Mouse (Mus musculus): Measurements from ENCODE around the gene Plod2. TPM values are rescaled to one million over a fixed set of nuclear protein-coding genes. Genes with fewer than 3 reads are reported as not detected.

Gene Plod2
- polyA plus RNA-seq, 1 experiment from 2014 or later: 43.5 TPM

DNA sequence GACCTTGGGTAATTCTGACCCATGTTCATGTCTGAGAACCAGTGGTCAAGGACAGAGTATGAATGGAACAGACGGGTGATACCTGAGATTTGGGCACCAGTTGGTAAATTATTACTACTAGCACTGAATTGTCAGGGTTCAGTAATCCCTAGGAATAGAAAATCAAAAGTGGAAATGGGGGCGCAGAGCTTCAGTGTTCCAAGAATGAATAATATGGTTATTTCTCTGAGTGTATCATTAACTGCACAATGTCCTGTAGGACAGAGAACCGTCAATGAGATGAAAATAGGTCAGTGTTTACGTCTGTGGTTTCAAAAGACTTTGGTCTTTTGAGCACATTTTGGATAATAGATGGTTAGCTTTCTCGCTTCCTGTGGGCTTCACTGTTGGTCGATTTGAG lies 21.3 kb downstream of the Plod2 start:
- Histone ChIP-seq H3K4me2 (no peak overlapping the region), H3K27ac (ENCODE audit: low read depth, low read length) (no peak overlapping the region), H3K4me1 (ENCODE audit: control insufficient read depth, insufficient read depth, low read length) (peaks cover 16% of the 10 kb centered on the region), H3K9me3 (replicated peaks; ENCODE audit: control insufficient read depth, low read length) (no peaks in the 10 kb centered on the region), H3K27me3 (ENCODE audit: control insufficient read depth, insufficient read depth, low read length) (no peaks in the 10 kb centered on the region), H3K36me3 (ENCODE audit: control insufficient read depth, insufficient read depth, low read length) (no peaks in the 10 kb centered on the region), H3K4me3 (ENCODE audit: low read depth, low read length) (no peak overlapping the region), H3K9ac (ENCODE audit: low read depth, low read length) (no peak overlapping the region)
- ATAC-seq (replicated peaks; ENCODE audit: insufficient number of reproducible peaks, low FRiP score, low TSS enrichment): no peak
- WGBS (ENCODE audit: insufficient replicate concordance): 83% methylated on average over 6 of the region's 6 CpGs

DNA sequence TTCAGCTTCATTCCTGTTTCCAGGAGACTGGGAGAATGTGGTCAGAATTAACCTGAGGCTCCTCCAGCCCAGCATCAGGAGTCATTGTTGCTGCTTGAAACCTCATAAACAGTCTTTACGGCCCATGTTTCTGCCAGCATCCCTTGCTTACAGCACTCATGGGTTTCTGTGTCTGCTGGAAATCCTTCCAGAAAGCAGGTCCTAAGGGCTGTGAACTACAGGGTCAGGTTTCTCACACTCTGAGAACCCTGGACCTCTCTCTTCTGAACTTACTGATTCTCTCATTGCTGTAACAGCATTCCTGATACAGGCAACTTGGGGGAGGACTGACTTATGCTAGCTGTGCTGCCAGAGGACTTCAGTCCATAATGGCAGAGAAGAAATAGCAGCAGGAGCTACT lies 22.4 kb downstream of the Plod2 start:
- 88% methylated on average over 1 of the region's 1 CpGs for WGBS (ENCODE audit: insufficient replicate concordance)
- Histone ChIP-seq H3K9me3 (replicated peaks; ENCODE audit: control insufficient read depth, low read length) (no peaks in the 10 kb centered on the region), H3K9ac (ENCODE audit: low read depth, low read length) (no peak overlapping the region), H3K4me1 (ENCODE audit: control insufficient read depth, insufficient read depth, low read length) (peaks cover 16% of the 10 kb centered on the region), H3K27ac (ENCODE audit: low read depth, low read length) (no peak overlapping the region), H3K27me3 (ENCODE audit: control insufficient read depth, insufficient read depth, low read length) (no peaks in the 10 kb centered on the region), H3K4me3 (ENCODE audit: low read depth, low read length) (no peak overlapping the region), H3K4me2 (no peak overlapping the region), H3K36me3 (ENCODE audit: control insufficient read depth, insufficient read depth, low read length) (no peaks in the 10 kb centered on the region)
- no peak for ATAC-seq (replicated peaks; ENCODE audit: insufficient number of reproducible peaks, low FRiP score, low TSS enrichment)

GRCm38 (mm10) chr9:92566234-92566633 lies 24.2 kb downstream of the Plod2 start:
- Histone ChIP-seq H3K9me3 (replicated peaks; ENCODE audit: control insufficient read depth, low read length) (no peaks in the 10 kb centered on the region), H3K36me3 (ENCODE audit: control insufficient read depth, insufficient read depth, low read length) (no peaks in the 10 kb centered on the region), H3K4me1 (ENCODE audit: control insufficient read depth, insufficient read depth, low read length) (peaks cover 9% of the 10 kb centered on the region), H3K4me2 (no peak overlapping the region), H3K9ac (ENCODE audit: low read depth, low read length) (no peak overlapping the region), H3K27me3 (ENCODE audit: control insufficient read depth, insufficient read depth, low read length) (no peaks in the 10 kb centered on the region), H3K4me3 (ENCODE audit: low read depth, low read length) (no peak overlapping the region), H3K27ac (ENCODE audit: low read depth, low read length) (no peak overlapping the region)
- ATAC-seq (replicated peaks; ENCODE audit: insufficient number of reproducible peaks, low FRiP score, low TSS enrichment): no peak
- WGBS (ENCODE audit: insufficient replicate concordance): 43% methylated on average over 3 of the region's 3 CpGs

DNA sequence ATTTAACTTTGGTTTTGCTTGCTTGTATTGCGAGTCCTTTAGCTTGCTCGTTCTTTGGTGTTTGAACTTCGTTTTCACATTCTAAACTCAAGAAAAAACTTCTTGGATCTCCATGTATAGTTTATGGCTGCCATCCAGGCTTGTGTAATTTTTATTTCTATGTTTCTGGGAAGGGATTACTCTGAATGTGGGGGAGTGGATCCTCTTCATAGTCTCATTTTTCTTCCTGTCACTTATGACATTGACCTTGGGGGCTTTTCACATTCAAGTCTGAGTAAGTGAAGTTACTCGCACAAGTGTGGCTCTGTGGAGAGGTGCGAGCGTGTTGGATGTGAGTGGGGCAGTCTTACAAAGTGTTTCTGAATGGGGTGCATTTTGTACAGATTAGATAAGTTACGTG lies 25.5 kb downstream of the Plod2 start:
- H3K9me3 ChIP-seq (replicated peaks; ENCODE audit: control insufficient read depth, low read length): no peaks in the 10 kb centered on the region
- WGBS (ENCODE audit: insufficient replicate concordance): 48% methylated on average over 7 of the region's 7 CpGs
- H3K4me3 ChIP-seq (ENCODE audit: low read depth, low read length): no peak overlapping the region
- H3K27ac ChIP-seq (ENCODE audit: low read depth, low read length): no peak overlapping the region
- H3K9ac ChIP-seq (ENCODE audit: low read depth, low read length): no peak overlapping the region
- no peaks in the 10 kb centered on the region for H3K27me3 ChIP-seq (ENCODE audit: control insufficient read depth, insufficient read depth, low read length)
- ATAC-seq (replicated peaks; ENCODE audit: insufficient number of reproducible peaks, low FRiP score, low TSS enrichment): no peak
- H3K4me2 ChIP-seq: no peak overlapping the region
- no peaks in the 10 kb centered on the region for H3K36me3 ChIP-seq (ENCODE audit: control insufficient read depth, insufficient read depth, low read length)
- peaks cover 9% of the 10 kb centered on the region for H3K4me1 ChIP-seq (ENCODE audit: control insufficient read depth, insufficient read depth, low read length)

DNA sequence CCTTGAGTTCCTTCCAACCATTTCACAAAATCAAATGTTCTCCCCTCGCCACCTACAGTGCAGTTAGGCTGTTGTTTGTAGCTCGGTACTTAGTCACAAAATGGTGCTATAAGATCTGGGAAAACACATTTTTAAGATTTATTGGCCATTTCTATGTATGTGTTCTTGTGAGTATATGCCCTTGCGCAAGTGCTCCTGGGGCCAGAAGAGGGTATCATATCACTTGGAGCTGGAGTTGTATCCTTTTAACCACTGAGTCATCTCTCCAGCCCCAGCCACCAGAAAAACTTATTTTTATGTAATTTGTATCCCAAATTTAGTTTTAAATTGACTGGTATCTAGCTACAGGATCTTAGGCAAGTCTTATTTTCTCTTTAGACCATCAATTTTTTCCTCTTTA lies 26.8 kb downstream of the Plod2 start:
- Histone ChIP-seq H3K9ac (ENCODE audit: low read depth, low read length) (no peak overlapping the region), H3K36me3 (ENCODE audit: control insufficient read depth, insufficient read depth, low read length) (no peaks in the 10 kb centered on the region), H3K4me3 (ENCODE audit: low read depth, low read length) (no peak overlapping the region), H3K9me3 (replicated peaks; ENCODE audit: control insufficient read depth, low read length) (no peaks in the 10 kb centered on the region), H3K4me1 (ENCODE audit: control insufficient read depth, insufficient read depth, low read length) (peaks cover 9% of the 10 kb centered on the region), H3K27ac (ENCODE audit: low read depth, low read length) (no peak overlapping the region), H3K27me3 (ENCODE audit: control insufficient read depth, insufficient read depth, low read length) (no peaks in the 10 kb centered on the region), H3K4me2 (no peak overlapping the region)
- 90% methylated on average over 3 of the region's 3 CpGs for WGBS (ENCODE audit: insufficient replicate concordance)
- no peak for ATAC-seq (replicated peaks; ENCODE audit: insufficient number of reproducible peaks, low FRiP score, low TSS enrichment)

GRCm38 (mm10) chr9:92572376-92573108 lies 30.5 kb downstream of the Plod2 start:
- Histone ChIP-seq H3K4me1 (ENCODE audit: control insufficient read depth, insufficient read depth, low read length) (no peaks in the 10 kb centered on the region), H3K4me3 (ENCODE audit: low read depth, low read length) (no peak overlapping the region), H3K27me3 (ENCODE audit: control insufficient read depth, insufficient read depth, low read length) (no peaks in the 10 kb centered on the region), H3K9ac (ENCODE audit: low read depth, low read length) (no peak overlapping the region), H3K27ac (ENCODE audit: low read depth, low read length) (no peak overlapping the region), H3K9me3 (replicated peaks; ENCODE audit: control insufficient read depth, low read length) (no peaks in the 10 kb centered on the region), H3K36me3 (ENCODE audit: control insufficient read depth, insufficient read depth, low read length) (no peaks in the 10 kb centered on the region), H3K4me2 (no peak overlapping the region)
- no peak for ATAC-seq (replicated peaks; ENCODE audit: insufficient number of reproducible peaks, low FRiP score, low TSS enrichment)
- 65% methylated on average over 8 of the region's 8 CpGs for WGBS (ENCODE audit: insufficient replicate concordance)

GRCm38 (mm10) chr9:92583876-92584275 lies 41.9 kb downstream of the Plod2 start:
- 50% methylated on average over 5 of the region's 5 CpGs for WGBS (ENCODE audit: insufficient replicate concordance)
- H3K4me3 ChIP-seq (ENCODE audit: low read depth, low read length): no peak overlapping the region
- peaks cover 10% of the 10 kb centered on the region for H3K4me1 ChIP-seq (ENCODE audit: control insufficient read depth, insufficient read depth, low read length)
- H3K4me2 ChIP-seq: peak overlapping the region; percentile 19
- ATAC-seq (replicated peaks; ENCODE audit: insufficient number of reproducible peaks, low FRiP score, low TSS enrichment): no peak
- H3K9ac ChIP-seq (ENCODE audit: low read depth, low read length): no peak overlapping the region
- peak overlapping the region; percentile 46; the same call in 1 of the 2 replicates for H3K27ac ChIP-seq (ENCODE audit: low read depth, low read length)
- peaks cover 2% of the 10 kb centered on the region; the same call in 1 of the 2 replicates for H3K36me3 ChIP-seq (ENCODE audit: control insufficient read depth, insufficient read depth, low read length)
- no peaks in the 10 kb centered on the region for H3K27me3 ChIP-seq (ENCODE audit: control insufficient read depth, insufficient read depth, low read length)
- H3K9me3 ChIP-seq (replicated peaks; ENCODE audit: control insufficient read depth, low read length): no peaks in the 10 kb centered on the region

DNA sequence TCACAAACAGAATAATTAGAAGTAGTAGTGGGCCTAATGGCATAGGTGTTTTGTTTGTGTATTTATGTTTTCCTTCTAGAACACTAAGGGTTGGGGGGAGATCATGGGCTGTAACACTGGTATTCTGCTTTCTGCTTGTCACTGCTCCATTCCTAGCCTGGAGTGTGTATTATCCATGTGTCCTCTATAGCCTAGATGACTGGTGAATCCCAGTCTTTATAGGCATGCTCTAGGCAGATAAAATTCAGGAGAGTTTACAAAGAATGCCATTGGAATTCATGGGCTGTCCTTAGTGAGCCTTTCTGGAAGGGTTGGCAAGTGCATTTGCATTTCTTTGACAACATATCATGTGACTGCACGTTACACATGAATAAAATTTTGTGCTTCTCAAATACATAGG lies 44.0 kb downstream of the Plod2 start:
- no peak for ATAC-seq (replicated peaks; ENCODE audit: insufficient number of reproducible peaks, low FRiP score, low TSS enrichment)
- Histone ChIP-seq H3K4me2 (no peak overlapping the region), H3K27ac (ENCODE audit: low read depth, low read length) (no peak overlapping the region), H3K4me3 (ENCODE audit: low read depth, low read length) (no peak overlapping the region), H3K27me3 (ENCODE audit: control insufficient read depth, insufficient read depth, low read length) (no peaks in the 10 kb centered on the region), H3K4me1 (ENCODE audit: control insufficient read depth, insufficient read depth, low read length) (peaks cover 10% of the 10 kb centered on the region), H3K9ac (ENCODE audit: low read depth, low read length) (no peak overlapping the region), H3K9me3 (replicated peaks; ENCODE audit: control insufficient read depth, low read length) (no peaks in the 10 kb centered on the region), H3K36me3 (ENCODE audit: control insufficient read depth, insufficient read depth, low read length) (peaks cover 2% of the 10 kb centered on the region; the same call in 1 of the 2 replicates)
- 88% methylated on average over 1 of the region's 1 CpGs for WGBS (ENCODE audit: insufficient replicate concordance)

DNA sequence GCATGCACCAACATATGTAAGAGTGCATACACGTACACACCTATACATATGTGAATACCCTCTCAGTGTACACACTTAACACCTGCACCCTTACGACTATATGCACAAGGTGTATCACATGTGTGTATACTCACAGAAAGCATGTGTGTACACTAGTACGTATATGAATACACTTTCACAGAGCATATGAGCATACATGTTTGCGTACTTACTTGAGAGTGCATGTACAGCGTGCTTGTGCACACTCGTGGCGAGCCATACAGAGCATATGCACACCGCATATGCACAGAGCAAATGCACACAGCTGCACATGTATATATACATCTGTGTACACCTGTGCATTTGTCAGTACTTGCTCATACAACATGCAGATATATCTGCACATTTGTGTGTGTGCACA lies 45.4 kb downstream of the Plod2 start:
- Histone ChIP-seq H3K36me3 (ENCODE audit: control insufficient read depth, insufficient read depth, low read length) (peaks cover 2% of the 10 kb centered on the region; the same call in 1 of the 2 replicates), H3K9ac (ENCODE audit: low read depth, low read length) (no peak overlapping the region), H3K27ac (ENCODE audit: low read depth, low read length) (no peak overlapping the region), H3K27me3 (ENCODE audit: control insufficient read depth, insufficient read depth, low read length) (no peaks in the 10 kb centered on the region), H3K4me1 (ENCODE audit: control insufficient read depth, insufficient read depth, low read length) (peaks cover 10% of the 10 kb centered on the region), H3K4me3 (ENCODE audit: low read depth, low read length) (no peak overlapping the region), H3K9me3 (replicated peaks; ENCODE audit: control insufficient read depth, low read length) (no peaks in the 10 kb centered on the region), H3K4me2 (no peak overlapping the region)
- whole genome bisulfite sequencing (ENCODE audit: insufficient replicate concordance): 94% methylated on average over 8 of the region's 8 CpGs
- ATAC-seq (replicated peaks; ENCODE audit: insufficient number of reproducible peaks, low FRiP score, low TSS enrichment): no peak

All from heart, embryonic 11.5 days (tissue).